Mouse (Mus musculus): ENCODE measurements at regions not wholly inside any gene's neighbourhood (a gene's known extent, or its start where the extent isn't known, plus 50 kb on each side); places are given as distances from the start of the nearest gene placed in this dataset.

GRCm38 (mm10) chr2:166271373-166272189, 116.1 kb upstream of the Sulf2 start:
- DNase-seq (ENCODE audit: low spot score in 2 of 2): peak in 1 of 2 experiments; percentile 19

- no peak for DNase-seq (ENCODE audit: low spot score in 2 of 2)
Observed at GRCm38 (mm10) chr2:166270007-166270406, 114.5 kb upstream of the Sulf2 start.

GRCm38 (mm10) chr2:166266915-166267314, 111.5 kb upstream of the Sulf2 start:
- DNase-seq (ENCODE audit: low spot score in 2 of 2): no peak

GRCm38 (mm10) chr2:166266507-166266906, 111.0 kb upstream of the Sulf2 start:
- no peak for DNase-seq (ENCODE audit: low spot score in 2 of 2)

DNA sequence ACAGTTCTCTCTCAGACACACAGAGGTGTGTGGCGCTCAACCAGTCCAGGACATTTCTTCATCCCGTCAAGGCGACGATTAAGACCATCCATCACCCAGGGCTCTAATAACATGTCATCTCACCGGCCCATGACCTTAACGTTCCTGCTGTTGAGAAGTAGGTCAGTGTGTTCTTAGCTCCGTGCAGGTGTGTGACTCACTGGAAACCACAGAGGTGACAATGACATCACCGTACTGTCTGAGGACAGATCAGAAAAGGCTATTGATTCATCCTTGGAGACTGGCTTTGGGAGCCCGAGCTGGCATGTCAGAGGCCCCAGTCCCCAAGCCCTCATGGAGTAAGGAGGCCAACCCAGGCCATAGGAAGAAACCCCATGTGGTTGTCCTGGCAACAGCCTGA, 109.3 kb upstream of the Sulf2 start:
- no peak for DNase-seq (ENCODE audit: low spot score in 2 of 2)

- DNase-seq (ENCODE audit: low spot score in 2 of 2): no peak
Observed at GRCm38 (mm10) chr2:166261799-166262198, 106.3 kb upstream of the Sulf2 start.

- peak in 1 of 2 experiments; percentile 43 for DNase-seq (ENCODE audit: low spot score in 2 of 2)
Observed at GRCm38 (mm10) chr2:166261065-166261464, 105.6 kb upstream of the Sulf2 start.

GRCm38 (mm10) chr2:166258771-166259180, 103.3 kb upstream of the Sulf2 start:
- no peak for DNase-seq (ENCODE audit: low spot score in 2 of 2)

- DNase-seq (ENCODE audit: low spot score in 2 of 2): no peak
Observed at GRCm38 (mm10) chr2:166257666-166258065, 102.2 kb upstream of the Sulf2 start.

DNA sequence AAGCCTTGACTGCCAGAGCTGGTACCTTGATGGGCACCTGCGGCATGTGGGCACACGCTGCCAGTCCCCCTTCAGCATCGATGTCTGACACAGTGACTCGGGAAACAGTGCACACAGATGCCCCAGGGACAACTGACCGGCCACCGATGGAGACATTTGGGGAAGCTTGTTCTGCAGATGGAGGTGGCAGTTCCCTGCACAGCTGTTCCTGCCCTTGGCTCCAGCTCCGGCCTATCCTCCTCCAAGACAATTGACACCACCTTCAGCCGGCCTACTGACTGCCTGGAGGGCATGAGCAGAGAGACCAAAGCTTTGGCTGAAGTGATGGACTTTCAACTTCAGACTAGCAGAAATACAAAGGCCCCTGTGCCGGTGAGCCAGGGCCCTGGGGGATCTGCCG, 100.7 kb upstream of the Sulf2 start:
- DNase-seq (ENCODE audit: low spot score in 2 of 2): no peak

GRCm38 (mm10) chr2:166254581-166254980, 99.1 kb upstream of the Sulf2 start:
- DNase-seq (ENCODE audit: low spot score in 2 of 2): no peak

GRCm38 (mm10) chr2:166252107-166252506, 96.6 kb upstream of the Sulf2 start:
- no peak for DNase-seq (ENCODE audit: low spot score in 2 of 2)

DNA sequence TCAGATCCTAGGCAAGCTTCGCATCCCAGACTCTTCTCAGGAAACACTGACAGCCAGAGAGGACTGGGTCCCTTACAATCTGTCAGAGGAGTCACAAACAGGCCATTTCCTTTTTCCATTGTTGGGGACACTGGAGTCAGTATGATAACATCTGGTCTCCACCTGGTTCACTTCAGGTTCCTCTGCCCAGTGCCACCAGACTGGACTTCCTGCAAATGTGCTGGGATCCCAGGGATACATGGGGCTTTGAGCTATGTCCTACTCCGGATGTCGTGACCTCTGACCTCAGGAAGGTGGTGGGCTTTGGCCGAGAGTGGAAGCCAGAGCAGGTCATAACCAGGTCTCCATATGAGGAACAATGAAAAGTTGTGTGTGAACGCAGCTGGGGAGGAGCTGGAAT, 96.0 kb upstream of the Sulf2 start:
- DNase-seq (ENCODE audit: low spot score in 2 of 2): no peak

DNA sequence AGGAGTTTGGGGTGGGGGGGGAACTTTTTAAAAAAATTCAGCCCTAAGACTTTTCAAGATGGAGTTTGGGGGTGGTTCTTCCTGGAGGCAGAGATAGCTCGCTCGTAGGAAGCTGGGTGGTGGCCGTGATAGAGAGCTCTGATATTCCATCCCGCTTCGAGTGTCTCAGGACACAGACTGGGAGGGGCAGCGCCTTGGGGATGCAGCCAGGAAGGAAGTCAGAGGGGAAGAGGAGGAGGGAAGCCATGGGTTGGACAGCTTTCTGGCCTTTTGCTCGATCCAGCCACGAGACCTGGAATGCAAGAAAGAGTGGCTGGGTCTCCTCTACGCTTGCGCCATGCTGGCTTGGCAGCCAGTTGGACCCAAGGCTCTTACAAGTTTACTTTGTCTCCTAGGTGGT, 95.1 kb upstream of the Sulf2 start:
- no peak for DNase-seq (ENCODE audit: low spot score in 2 of 2)

DNA sequence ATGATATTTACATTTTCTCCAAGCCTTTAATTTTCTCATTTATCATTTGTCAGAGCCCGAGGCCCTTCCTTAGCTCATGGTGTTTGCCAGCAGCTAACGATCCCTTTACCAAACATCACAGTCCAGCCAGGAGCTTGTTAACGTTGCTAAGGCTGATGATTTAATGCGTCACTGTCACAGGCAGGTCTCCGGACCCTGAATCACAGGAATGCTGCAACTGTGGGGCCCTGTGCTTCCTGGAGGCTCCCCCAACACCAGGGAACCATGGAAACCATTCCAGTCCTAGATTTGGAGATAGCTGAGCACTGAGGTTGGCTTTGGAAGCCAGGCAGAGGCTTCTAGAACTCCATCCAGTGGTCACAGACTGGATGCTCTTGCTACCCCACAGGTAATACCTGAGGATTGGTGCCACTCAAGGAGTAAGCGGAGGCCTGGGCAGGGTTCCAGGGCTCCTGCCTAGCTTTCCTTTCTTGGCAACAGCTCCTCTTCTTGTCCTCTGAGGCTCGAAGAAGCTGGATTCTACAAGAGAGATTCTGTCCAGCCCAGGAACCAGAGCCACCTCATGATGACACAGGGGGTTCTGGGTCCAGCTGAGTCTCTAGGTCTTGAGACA, 94.0 kb upstream of the Sulf2 start:
- no peak for DNase-seq (ENCODE audit: low spot score in 2 of 2)

GRCm38 (mm10) chr2:166246401-166247189, 91.1 kb upstream of the Sulf2 start:
- DNase-seq (ENCODE audit: low spot score in 2 of 2): no peak

DNA sequence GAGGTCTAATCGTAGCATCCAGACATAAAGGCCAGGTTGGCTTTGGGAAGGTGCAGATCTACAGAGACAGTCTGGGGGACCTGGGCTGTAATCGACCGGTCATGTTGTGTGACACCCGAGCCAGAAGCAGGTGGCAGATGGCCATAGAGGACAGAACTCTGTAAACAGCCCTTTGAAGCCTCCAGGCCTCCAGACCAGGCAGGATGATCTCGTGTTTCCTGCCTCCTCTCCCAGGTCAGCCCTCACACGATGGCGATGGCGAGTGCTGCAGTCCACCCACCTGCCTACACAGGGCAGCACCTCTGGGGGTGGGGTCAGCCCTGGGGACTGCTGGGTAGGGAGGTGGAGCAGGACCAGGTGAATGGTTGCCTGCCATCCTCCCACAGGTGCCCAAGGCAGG, 89.8 kb upstream of the Sulf2 start:
- no peak for DNase-seq (ENCODE audit: low spot score in 2 of 2)

DNA sequence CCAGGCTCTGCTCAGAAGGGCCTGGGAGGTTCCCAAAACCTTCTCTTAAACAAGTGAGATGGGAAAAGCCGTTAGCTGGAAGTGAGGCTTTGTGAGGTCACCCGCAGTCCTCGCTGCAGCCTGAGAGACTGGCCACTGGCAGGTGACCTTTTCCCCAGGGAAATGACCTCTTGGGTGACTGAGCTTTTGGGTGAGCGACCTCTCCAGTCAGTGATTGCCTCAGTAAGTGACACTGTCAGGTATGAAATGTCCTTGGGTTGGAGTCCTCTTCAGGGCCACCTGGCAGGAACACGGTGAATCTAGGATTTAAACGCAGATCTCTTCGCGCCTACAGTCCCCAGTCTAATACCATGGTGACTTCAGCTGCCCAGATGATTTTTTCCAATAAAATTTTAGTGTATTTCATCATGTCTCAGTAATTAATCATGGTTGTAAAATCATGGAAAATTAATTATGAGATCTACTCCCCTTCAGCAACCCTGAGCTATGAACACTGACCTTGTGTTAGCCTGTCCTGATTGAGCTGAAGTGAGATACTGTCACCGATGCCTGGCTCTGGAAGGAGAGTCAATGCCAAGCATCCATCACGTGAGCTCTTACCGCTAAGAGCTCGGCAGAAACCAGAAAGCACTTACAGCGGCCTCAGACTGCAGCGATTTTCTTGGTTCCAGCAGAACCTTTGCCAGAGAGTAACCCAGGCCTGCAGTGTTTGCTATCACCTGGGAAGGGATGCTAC, 87.5 kb upstream of the Sulf2 start:
- DNase-seq (ENCODE audit: low spot score in 2 of 2): no peak

GRCm38 (mm10) chr2:166241310-166241709, 85.8 kb upstream of the Sulf2 start:
- DNase-seq (ENCODE audit: low spot score in 2 of 2): peak; percentile 44 to 68

GRCm38 (mm10) chr2:166240056-166240455, 84.6 kb upstream of the Sulf2 start:
- DNase-seq (ENCODE audit: low spot score in 2 of 2): no peak

DNA sequence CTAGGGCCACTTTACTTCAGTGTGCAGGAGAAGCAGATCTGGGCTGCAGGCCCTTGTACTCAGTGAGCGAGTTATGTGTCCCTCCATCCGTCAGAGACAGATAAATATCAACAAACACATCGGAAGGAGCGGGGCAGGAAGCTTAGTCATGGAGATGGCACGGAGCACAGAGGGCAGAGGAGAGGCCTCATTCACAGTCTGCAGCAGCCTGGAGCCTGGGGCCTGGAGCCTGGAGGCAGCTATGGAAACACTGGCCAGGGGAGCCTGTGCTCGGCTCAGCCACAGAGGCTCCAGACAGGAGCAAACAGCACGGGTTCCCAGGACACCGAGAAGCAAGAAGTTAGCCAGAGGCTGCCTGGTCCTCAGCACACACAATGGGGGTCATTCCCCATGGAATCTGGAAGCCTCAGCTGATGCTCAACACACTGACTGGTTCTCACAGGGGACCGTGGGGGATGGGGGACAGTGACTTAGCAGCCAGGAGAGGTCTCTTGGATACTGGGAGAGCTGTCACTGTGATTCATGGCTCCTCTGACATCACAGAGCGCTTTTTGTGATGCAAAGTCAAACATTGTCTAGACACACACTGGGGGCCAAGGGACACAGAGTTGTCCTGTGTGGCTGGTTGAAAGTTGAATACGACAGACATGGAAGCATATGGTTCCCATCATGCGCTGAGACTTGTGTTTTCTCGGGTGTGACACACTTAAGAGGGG, 82.2 kb upstream of the Sulf2 start:
- no peak for DNase-seq (ENCODE audit: low spot score in 2 of 2)
